Mouse (Mus musculus): ENCODE data around the gene Mbnl2.

- no peak for TF ChIP-seq CTCF (IDR thresholded peaks at IDR 0.05; ENCODE audit: control insufficient read depth, insufficient read depth, low read length)
- no peak for TF ChIP-seq POLR2A (IDR thresholded peaks at IDR 0.05; ENCODE audit: borderline replicate concordance, control insufficient read depth, low read depth, low read length)
Measured at GRCm38 (mm10) chr14:120335871-120336270, 60.4 kb downstream of the Mbnl2 start.
